Mouse (Mus musculus) kidney, embryonic 16.5 days (tissue): ENCODE data around the gene Cdk17. TPM values are rescaled to one million over a fixed set of nuclear protein-coding genes. Genes with fewer than 3 reads are reported as not detected.
A peak's percentile ranks its signal among the peaks of the same experiment; 100 is the strongest.

Source experiments
- ATAC-seq: fragments of 200-750 bp; cut with Nextera tagmentation; 2 replicates; pipeline ENCODE4 v1.8.0; 2017; ENCODE audit warnings: moderate TSS enrichment; ENCODE audit not compliant: low FRiP score, low TSS enrichment
- H3K27ac ChIP-seq: fragments of 300-500 bp; sonication (generic); 2 replicates; pipeline ENCODE4 v1.5.1; 2014; ENCODE audit warnings: low read length
- H3K27me3 ChIP-seq: fragments of 300-500 bp; sonication (generic); 2 replicates; pipeline ENCODE4 v1.6.1; 2014; ENCODE audit warnings: low read length, control low read depth, mixed read lengths; ENCODE audit not compliant: insufficient read depth
- H3K36me3 ChIP-seq: fragments of 300-500 bp; sonication (generic); 2 replicates; pipeline ENCODE4 v1.6.1; 2014; ENCODE audit warnings: low read length, control low read depth, mixed read lengths; ENCODE audit not compliant: insufficient read depth
- H3K4me1 ChIP-seq: fragments of 300-500 bp; sonication (generic); 2 replicates; pipeline ENCODE4 v1.6.1; 2014; ENCODE audit warnings: low read length, control low read depth, mixed read lengths; ENCODE audit not compliant: insufficient read depth
- H3K4me2 ChIP-seq: fragments of 300-500 bp; sonication (generic); replicated peaks from 2 replicates; pipeline ENCODE4 v1.6.1; 2014; ENCODE audit warnings: low read depth, low read length
- H3K4me3 ChIP-seq: fragments of 300-500 bp; sonication (generic); 2 replicates; pipeline ENCODE4 v1.5.1; 2014; ENCODE audit warnings: mild to moderate bottlenecking, low read length
- H3K9ac ChIP-seq: fragments of 300-500 bp; sonication (generic); replicated peaks from 2 replicates; pipeline ENCODE4 v1.6.1; 2014; ENCODE audit warnings: low read length
- H3K9me3 ChIP-seq: fragments of 300-500 bp; sonication (generic); 2 replicates; pipeline ENCODE4 v1.6.1; 2016; ENCODE audit warnings: low read length, control low read depth
- WGBS: fragments of 180-500 bp; shearing (Covaris S2); extraction: QIAGEN DNeasy Blood & Tissue Kit; methylation state at CpG from one replicate; pipeline ENCODE4 v1.1.7; 2014; 5-methylcytosine and 5-hydroxymethylcytosine counted together
- polyA plus RNA-seq: library from polyadenylated mRNA; unstranded; fragments of >200 nt; fragmentation: Nextera tagmentation; extraction: Ambion mirVana; gene quantifications from 2 replicates; pipeline ENCODE4 v1.2.1, GENCODE M21; 2015

Cdk17 gene
- polyA plus RNA-seq, 1 experiment from 2014 or later: 12.8 TPM

GRCm38 (mm10) chr10:93122399-93123184, 38.1 kb upstream of the Cdk17 start:
- no peaks in the 10 kb centered on the region for H3K36me3 ChIP-seq
- no peak overlapping the region for H3K4me2 ChIP-seq
- H3K9me3 ChIP-seq: 0 out of 2 replicates have a peak, but pooled peaks cover 2% of the 10 kb centered on the region
- H3K27me3 ChIP-seq: no peaks in the 10 kb centered on the region
- no peaks in the 10 kb centered on the region for H3K4me1 ChIP-seq
- no peak overlapping the region for H3K9ac ChIP-seq
- H3K4me3 ChIP-seq: no peak overlapping the region
- WGBS: 61% methylated on average over 12 of the region's 12 CpGs
- H3K27ac ChIP-seq: peak overlapping the region; percentile 85; the same call in 1 of the 2 replicates
- ATAC-seq: no peak

GRCm38 (mm10) chr10:93123310-93123709, 37.4 kb upstream of the Cdk17 start:
- Histone ChIP-seq H3K27me3 (no peaks in the 10 kb centered on the region), H3K4me3 (no peak overlapping the region), H3K4me2 (no peak overlapping the region), H3K9me3 (0 out of 2 replicates have a peak, but pooled peaks cover 2% of the 10 kb centered on the region), H3K4me1 (no peaks in the 10 kb centered on the region), H3K9ac (no peak overlapping the region), H3K36me3 (no peaks in the 10 kb centered on the region), H3K27ac (peak overlapping the region; percentile 85)
- no peak for ATAC-seq
- 78% methylated on average over 4 of the region's 4 CpGs for WGBS

GRCm38 (mm10) chr10:93123957-93124613, 36.6 kb upstream of the Cdk17 start:
- Histone ChIP-seq H3K36me3 (no peaks in the 10 kb centered on the region), H3K9me3 (no peaks in the 10 kb centered on the region), H3K27me3 (no peaks in the 10 kb centered on the region), H3K4me3 (no peak overlapping the region), H3K4me2 (peak overlapping the region; percentile 8; the same call in 1 of the 2 replicates), H3K27ac (peak overlapping the region; percentile 85), H3K4me1 (no peaks in the 10 kb centered on the region), H3K9ac (no peak overlapping the region)
- WGBS: 58% methylated on average over 12 of the region's 12 CpGs
- peak; percentile 49; the same call in 1 of the 2 replicates for ATAC-seq

GRCm38 (mm10) chr10:93126025-93126424, 34.6 kb upstream of the Cdk17 start:
- no peak overlapping the region for H3K4me2 ChIP-seq
- ATAC-seq: no peak
- H3K36me3 ChIP-seq: no peaks in the 10 kb centered on the region
- H3K27ac ChIP-seq: no peak overlapping the region
- H3K4me1 ChIP-seq: no peaks in the 10 kb centered on the region
- H3K9ac ChIP-seq: no peak overlapping the region
- no peaks in the 10 kb centered on the region for H3K27me3 ChIP-seq
- no peaks in the 10 kb centered on the region for H3K9me3 ChIP-seq
- no peak overlapping the region for H3K4me3 ChIP-seq
- 85% methylated on average over 3 of the region's 3 CpGs for WGBS

- H3K4me2 ChIP-seq: no peak overlapping the region
- 86% methylated on average over 2 of the region's 2 CpGs for WGBS
- ATAC-seq: no peak
- no peaks in the 10 kb centered on the region for H3K27me3 ChIP-seq
- H3K36me3 ChIP-seq: no peaks in the 10 kb centered on the region
- H3K27ac ChIP-seq: no peak overlapping the region
- no peaks in the 10 kb centered on the region for H3K4me1 ChIP-seq
- no peak overlapping the region for H3K9ac ChIP-seq
- H3K4me3 ChIP-seq: no peak overlapping the region
- H3K9me3 ChIP-seq: no peaks in the 10 kb centered on the region
Observed at GRCm38 (mm10) chr10:93128566-93128965, 32.1 kb upstream of the Cdk17 start.

- Histone ChIP-seq H3K4me3 (no peak overlapping the region), H3K36me3 (no peaks in the 10 kb centered on the region), H3K9me3 (no peaks in the 10 kb centered on the region), H3K27me3 (no peaks in the 10 kb centered on the region), H3K9ac (no peak overlapping the region), H3K4me2 (no peak overlapping the region), H3K27ac (no peak overlapping the region), H3K4me1 (no peaks in the 10 kb centered on the region)
- ATAC-seq: no peak
- 65% methylated on average over 1 of the region's 1 CpGs for WGBS
Observed at GRCm38 (mm10) chr10:93129345-93129744, 31.3 kb upstream of the Cdk17 start.

DNA sequence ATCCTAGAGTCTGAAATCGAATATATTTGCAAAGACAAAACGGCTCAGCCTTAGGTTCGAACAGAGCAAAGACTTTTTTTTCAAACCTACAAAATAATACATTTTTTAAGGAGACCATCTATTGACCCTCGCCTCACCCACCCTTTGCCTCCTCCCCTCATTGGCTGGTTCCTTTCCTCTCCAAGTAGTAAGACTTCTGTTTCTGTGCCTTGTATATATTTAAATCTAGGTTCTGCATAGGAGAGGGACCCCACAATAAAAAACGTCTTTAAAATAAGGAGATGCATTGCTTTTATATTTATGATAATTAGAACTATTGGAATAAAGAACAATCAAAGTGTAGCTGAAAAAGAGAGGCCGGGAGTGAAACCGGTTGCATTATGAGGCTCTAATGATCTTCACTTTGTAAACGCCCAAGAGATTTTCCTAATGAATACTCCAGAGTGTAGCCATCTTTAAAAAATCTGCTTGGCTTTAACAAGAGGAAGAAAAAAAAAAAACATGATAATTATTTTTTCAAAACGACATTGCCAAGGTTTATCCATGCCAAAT, 30.7 kb upstream of the Cdk17 start:
- Histone ChIP-seq H3K9me3 (no peaks in the 10 kb centered on the region), H3K27me3 (no peaks in the 10 kb centered on the region), H3K4me1 (no peaks in the 10 kb centered on the region), H3K4me3 (no peak overlapping the region), H3K4me2 (no peak overlapping the region), H3K27ac (no peak overlapping the region), H3K9ac (no peak overlapping the region), H3K36me3 (no peaks in the 10 kb centered on the region)
- no peak for ATAC-seq
- 83% methylated on average over 9 of the region's 9 CpGs for WGBS

DNA sequence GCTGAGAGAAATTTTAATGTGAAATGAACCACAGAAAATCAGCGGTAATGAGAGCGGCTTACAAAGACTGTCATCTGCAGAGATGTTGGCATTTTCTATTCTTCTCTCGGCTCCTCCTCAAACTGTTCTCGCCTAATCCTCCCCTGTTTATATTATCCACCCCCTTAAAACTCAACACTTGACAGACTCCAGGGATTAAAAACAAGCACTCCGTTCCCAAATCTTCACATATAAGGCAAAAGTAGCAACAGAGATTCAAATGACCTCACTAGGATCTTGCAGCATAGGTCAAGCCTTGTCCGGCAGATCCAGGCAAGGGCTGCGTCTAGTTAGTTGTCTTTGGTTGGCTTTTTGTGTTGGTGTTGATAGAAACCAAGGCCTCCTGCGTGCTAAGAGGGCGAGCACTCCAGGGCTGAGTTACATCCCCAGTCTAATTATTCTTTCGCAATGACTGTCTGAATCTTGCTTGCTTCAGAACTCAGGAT, 30.2 kb upstream of the Cdk17 start:
- WGBS: 83% methylated on average over 10 of the region's 10 CpGs
- Histone ChIP-seq H3K9me3 (no peaks in the 10 kb centered on the region), H3K4me1 (no peaks in the 10 kb centered on the region), H3K27ac (no peak overlapping the region), H3K4me2 (no peak overlapping the region), H3K27me3 (no peaks in the 10 kb centered on the region), H3K9ac (no peak overlapping the region), H3K36me3 (no peaks in the 10 kb centered on the region), H3K4me3 (no peak overlapping the region)
- ATAC-seq: no peak

- no peak overlapping the region for H3K4me3 ChIP-seq
- H3K4me2 ChIP-seq: no peak overlapping the region
- no peak for ATAC-seq
- no peaks in the 10 kb centered on the region for H3K36me3 ChIP-seq
- H3K27ac ChIP-seq: no peak overlapping the region
- H3K9me3 ChIP-seq: no peaks in the 10 kb centered on the region
- WGBS: 89% methylated on average over 9 of the region's 9 CpGs
- H3K27me3 ChIP-seq: no peaks in the 10 kb centered on the region
- H3K9ac ChIP-seq: no peak overlapping the region
- no peaks in the 10 kb centered on the region for H3K4me1 ChIP-seq
Observed at GRCm38 (mm10) chr10:93131865-93132566, 28.7 kb upstream of the Cdk17 start.
